Mouse (Mus musculus): ENCODE results near the gene Cav2.
A peak's percentile ranks its signal among the peaks of the same experiment; 100 is the strongest.

The Cav2 gene

DNA sequence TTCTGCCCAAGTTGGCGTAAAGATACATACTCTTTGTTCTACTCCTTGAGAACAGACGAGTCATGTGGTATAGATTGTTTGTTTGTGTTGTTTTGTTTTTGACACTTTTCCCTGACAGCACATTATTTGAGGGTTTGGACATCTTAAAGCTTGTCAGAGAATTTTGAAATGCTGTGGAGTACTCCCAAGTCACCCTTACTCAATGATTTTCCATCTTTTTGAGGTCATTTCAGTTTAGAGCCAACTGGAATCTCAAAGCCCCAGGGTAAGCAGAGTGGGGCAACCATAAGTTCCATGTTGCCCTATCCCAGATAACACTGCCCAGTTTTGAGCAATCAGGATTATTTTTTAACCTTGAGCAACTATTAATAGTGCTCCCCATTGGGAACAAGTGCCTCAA lies 33.3 kb downstream of the Cav2 start:
- DNase-seq = no peak

DNA sequence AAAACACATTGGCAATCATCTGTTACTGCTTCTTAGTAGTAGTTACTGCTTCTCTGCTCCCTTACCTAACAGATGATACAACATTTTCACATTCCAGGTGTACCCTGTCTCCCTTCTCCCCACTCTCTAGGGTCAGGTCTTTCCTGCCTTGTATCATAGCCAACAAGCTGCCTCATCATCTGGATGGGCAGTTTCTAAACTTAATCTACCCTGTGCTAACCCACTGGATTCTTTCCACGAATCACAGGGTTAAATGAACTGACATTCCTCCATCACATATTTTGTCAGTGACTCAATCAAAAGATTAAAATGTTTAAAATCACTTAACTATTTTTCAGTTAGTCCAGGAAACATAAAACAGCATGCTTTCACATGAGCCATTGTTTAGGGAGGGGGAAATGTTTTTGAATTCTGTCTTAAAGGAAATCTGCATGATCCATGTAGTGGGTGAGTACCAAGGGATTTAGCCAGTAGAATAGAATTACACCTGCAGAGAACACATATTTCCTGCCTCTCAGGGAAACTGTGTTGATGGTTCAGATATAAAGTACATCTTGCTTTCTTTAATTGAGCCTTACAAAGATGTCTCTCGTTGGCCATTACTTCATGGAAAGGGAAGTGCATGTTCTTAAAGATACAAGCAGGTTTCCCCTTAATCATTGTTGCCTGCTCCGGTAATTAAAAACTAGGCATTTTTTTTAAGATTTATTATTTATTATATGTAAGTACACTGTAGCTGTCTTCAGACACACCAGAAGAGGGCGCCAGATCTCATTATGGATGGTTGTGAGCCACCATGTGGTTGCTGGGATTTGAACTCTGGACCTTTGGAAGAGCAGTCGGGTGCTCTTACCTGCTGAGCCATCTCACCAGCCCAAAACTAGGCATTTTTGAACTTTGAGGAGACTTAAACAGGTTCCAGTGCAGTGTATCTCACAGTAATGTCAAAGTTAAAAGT lies 34.0 kb downstream of the Cav2 start:
- no peak for DNase-seq

GRCm38 (mm10) chr6:17316294-17317166 lies 35.5 kb downstream of the Cav2 start:
- DNase-seq = no peak

GRCm38 (mm10) chr6:17317167-17317524 lies 36.2 kb downstream of the Cav2 start:
- DNase-seq = peak in 1 of 2 experiments; percentile 16

GRCm38 (mm10) chr6:17317944-17318343 lies 37.0 kb downstream of the Cav2 start:
- DNase-seq = no peak

GRCm38 (mm10) chr6:17321976-17322375 lies 41.0 kb downstream of the Cav2 start:
- no peak for DNase-seq

- no peak for DNase-seq
Observed at GRCm38 (mm10) chr6:17327216-17327615, 46.2 kb downstream of the Cav2 start.

DNA sequence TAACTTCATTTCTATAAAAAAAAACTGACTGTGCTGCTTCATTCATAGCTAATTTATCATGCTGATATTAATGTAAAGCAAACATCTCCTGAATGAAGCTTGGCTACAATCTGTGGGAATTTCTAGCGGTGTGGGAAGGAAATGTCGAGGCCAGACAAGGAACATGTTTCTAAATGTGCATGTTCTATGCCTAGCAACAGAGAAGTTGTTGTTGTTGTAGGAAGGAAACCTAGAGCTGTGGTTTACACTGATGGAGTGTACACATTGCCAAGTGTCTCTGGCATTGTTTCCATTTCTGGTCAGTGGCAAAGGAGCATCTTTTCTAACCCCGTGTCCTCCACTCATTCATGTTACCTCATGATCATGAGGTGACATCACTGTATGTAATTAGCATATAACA lies 48.8 kb downstream of the Cav2 start:
- no peak for DNase-seq

DNA sequence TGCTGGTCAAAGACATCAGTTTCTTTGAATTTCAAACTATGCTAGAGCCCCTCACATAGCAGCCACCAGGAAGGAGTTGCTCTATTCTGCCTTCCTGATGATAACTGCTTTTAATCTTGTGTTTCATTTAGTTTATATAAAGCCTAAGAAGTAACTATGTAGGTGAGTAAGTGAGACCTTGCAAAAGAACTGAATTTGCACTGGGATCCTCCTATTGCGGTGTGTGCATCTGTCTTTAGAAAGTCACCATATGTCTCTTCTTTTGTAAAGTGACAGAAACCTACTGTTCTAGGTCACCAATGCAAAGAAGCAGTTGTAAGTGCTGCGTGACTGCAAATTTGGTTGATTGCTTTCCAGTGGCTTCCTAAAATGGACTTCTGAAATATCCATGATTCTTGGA lies 56.7 kb downstream of the Cav2 start:
- DNase-seq = no peak

Data from cerebellum, postnatal 10 days (tissue).